Mouse (Mus musculus) midbrain, postnatal 0 days (tissue): Measurements from ENCODE around the gene Stk17b. TPM values are rescaled to one million over a fixed set of nuclear protein-coding genes. Genes with fewer than 3 reads are reported as not detected.

Source experiments
- ATAC-seq: fragments of 200-750 bp; cut with Nextera tagmentation; 2 replicates; pipeline ENCODE4 v1.8.0; 2017; ENCODE audit warnings: moderate number of reproducible peaks, mild to moderate bottlenecking, moderate TSS enrichment, moderate library complexity; ENCODE audit not compliant: low FRiP score
- DNase-seq: peaks from one replicate; pipeline ENCODE4 v3.0.0-alpha.2; 2015; ENCODE audit warnings: low spot score
- H3K27ac ChIP-seq: fragments of 300-500 bp; sonication (generic); 2 replicates; pipeline ENCODE4 v1.5.1; 2014; ENCODE audit warnings: low read depth, mild to moderate bottlenecking, low read length, mixed read lengths
- H3K27me3 ChIP-seq: fragments of 300-500 bp; sonication (generic); 2 replicates; pipeline ENCODE4 v1.6.1; 2014; ENCODE audit warnings: low read length, control low read depth, mixed read lengths; ENCODE audit not compliant: insufficient read depth
- H3K36me3 ChIP-seq: fragments of 300-500 bp; sonication (generic); 2 replicates; pipeline ENCODE4 v1.6.1; 2014; ENCODE audit warnings: low read length, control low read depth, mixed read lengths; ENCODE audit not compliant: insufficient read depth
- H3K4me1 ChIP-seq: fragments of 300-500 bp; sonication (generic); 2 replicates; pipeline ENCODE4 v1.6.1; 2014; ENCODE audit warnings: mild to moderate bottlenecking, control low read depth, antibody characterized with exemption, low read length, mixed read lengths; ENCODE audit not compliant: insufficient read depth
- H3K4me2 ChIP-seq: fragments of 300-500 bp; sonication (generic); 2 replicates; pipeline ENCODE4 v1.6.1; 2014; ENCODE audit warnings: low read depth, mild to moderate bottlenecking, low read length, mixed read lengths; ENCODE audit not compliant: poor library complexity, severe bottlenecking
- H3K4me3 ChIP-seq: fragments of 300-500 bp; sonication (generic); 2 replicates; pipeline ENCODE4 v1.5.1; 2014; ENCODE audit warnings: low read depth, mild to moderate bottlenecking, low read length, moderate library complexity
- H3K9ac ChIP-seq: fragments of 300-500 bp; sonication (generic); replicated peaks from 2 replicates; pipeline ENCODE4 v1.6.1; 2014; ENCODE audit warnings: mild to moderate bottlenecking, low read length, moderate library complexity, mixed read lengths; ENCODE audit not compliant: poor library complexity, severe bottlenecking
- H3K9me3 ChIP-seq: fragments of 300-500 bp; sonication (generic); 2 replicates; pipeline ENCODE4 v1.6.1; 2016; ENCODE audit warnings: low read length, control low read depth
- CTCF ChIP-seq: IDR thresholded peaks from 2 replicates; pipeline ENCODE4 v1.5.1; 2016; ENCODE audit warnings: antibody characterized with exemption, mild to moderate bottlenecking
- WGBS: fragments of 180-500 bp; shearing (Covaris S2); extraction: QIAGEN DNeasy Blood & Tissue Kit; methylation state at CpG from one replicate; pipeline ENCODE4 v1.1.7; 2014; 5-methylcytosine and 5-hydroxymethylcytosine counted together
- polyA plus RNA-seq: library from polyadenylated mRNA; unstranded; fragments of >200 nt; fragmentation: Nextera tagmentation; extraction: Ambion mirVana; gene quantifications from 2 replicates; pipeline ENCODE4 v1.2.1, GENCODE M21; 2015
- total RNA-seq: library from RNA; depleted of rRNA; stranded (reverse); fragments of >200 nt; gene quantifications from 2 replicates; pipeline ENCODE4 v1.2.3, GENCODE M21; 2014

Gene Stk17b
- total and polyA plus RNA-seq, 2 experiments from 2014 or later: 3.2 to 5.3 TPM

GRCm38 (mm10) chr1:53794279-53794678, 9.3 kb upstream of the Stk17b start:
- TF ChIP-seq CTCF: no peak
- H3K27me3 ChIP-seq: no peaks in the 10 kb centered on the region
- no peaks in the 10 kb centered on the region for H3K9me3 ChIP-seq
- no peaks in the 10 kb centered on the region for H3K36me3 ChIP-seq
- H3K4me3 ChIP-seq: no peak overlapping the region
- no peak overlapping the region for H3K9ac ChIP-seq
- no peak overlapping the region for H3K4me2 ChIP-seq
- H3K27ac ChIP-seq: no peak overlapping the region
- DNase-seq (no peak), ATAC-seq (no peak)
- no peaks in the 10 kb centered on the region for H3K4me1 ChIP-seq
- 87% methylated on average over 2 of the region's 2 CpGs for WGBS

DNA sequence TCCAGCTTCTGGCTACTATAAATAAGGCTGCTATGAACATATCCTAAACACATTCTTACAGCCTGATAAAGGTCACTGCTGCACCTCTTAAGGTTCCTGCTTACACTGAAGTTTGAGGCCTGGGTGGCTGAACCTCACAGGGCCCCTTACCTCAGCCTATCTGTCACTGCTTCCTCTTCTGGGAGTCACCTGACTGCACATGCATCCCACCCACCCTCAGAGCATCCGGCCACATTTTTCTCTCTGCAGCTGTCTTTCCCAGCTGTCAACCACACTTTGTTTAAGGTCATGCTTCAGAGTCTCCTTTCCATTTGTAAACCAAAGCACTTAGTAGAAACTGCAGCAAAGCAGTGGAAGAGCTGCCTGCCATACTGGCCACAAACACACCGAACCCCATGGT, 6.3 kb upstream of the Stk17b start:
- WGBS: 81% methylated on average over 2 of the region's 2 CpGs
- no peak for TF ChIP-seq CTCF
- H3K4me1 ChIP-seq: no peaks in the 10 kb centered on the region
- no peak overlapping the region for H3K4me2 ChIP-seq
- DNase-seq: no peak
- H3K9ac ChIP-seq: no peak overlapping the region
- H3K27me3 ChIP-seq: no peaks in the 10 kb centered on the region
- ATAC-seq: no peak
- no peak overlapping the region for H3K27ac ChIP-seq
- no peaks in the 10 kb centered on the region for H3K36me3 ChIP-seq
- no peak overlapping the region for H3K4me3 ChIP-seq
- H3K9me3 ChIP-seq: no peaks in the 10 kb centered on the region

- peak overlapping the region; percentile 87 for H3K4me2 ChIP-seq
- no peaks in the 10 kb centered on the region for H3K9me3 ChIP-seq
- H3K36me3 ChIP-seq: no peaks in the 10 kb centered on the region
- H3K27ac ChIP-seq: no peak overlapping the region
- DNase-seq (peak; percentile 9), ATAC-seq (peak; percentile 29)
- no peak for TF ChIP-seq CTCF
- H3K9ac ChIP-seq: peak overlapping the region; percentile 57; the same call in 1 of the 2 replicates
- H3K27me3 ChIP-seq: no peaks in the 10 kb centered on the region
- 0% methylated on average over 17 of the region's 17 CpGs for WGBS
- H3K4me3 ChIP-seq: peak overlapping the region; percentile 71
- H3K4me1 ChIP-seq: no peaks in the 10 kb centered on the region
Measured at GRCm38 (mm10) chr1:53784291-53784720, 718 bp downstream of the Stk17b start.

- Histone ChIP-seq H3K27me3 (no peaks in the 10 kb centered on the region), H3K4me1 (no peaks in the 10 kb centered on the region), H3K9me3 (no peaks in the 10 kb centered on the region), H3K4me2 (no peak overlapping the region), H3K36me3 (no peaks in the 10 kb centered on the region), H3K9ac (no peak overlapping the region), H3K4me3 (no peak overlapping the region), H3K27ac (no peak overlapping the region)
- DNase-seq (no peak), ATAC-seq (no peak)
- no peak for TF ChIP-seq CTCF
- 100% methylated on average over 1 of the region's 1 CpGs for WGBS
Measured at GRCm38 (mm10) chr1:53782956-53783355, 2.1 kb downstream of the Stk17b start.

GRCm38 (mm10) chr1:53782079-53782478, 2.9 kb downstream of the Stk17b start:
- no peaks in the 10 kb centered on the region for H3K9me3 ChIP-seq
- H3K27ac ChIP-seq: no peak overlapping the region
- H3K4me1 ChIP-seq: no peaks in the 10 kb centered on the region
- ATAC-seq (no peak), DNase-seq (no peak)
- H3K4me2 ChIP-seq: no peak overlapping the region
- WGBS: 95% methylated on average over 3 of the region's 3 CpGs
- H3K9ac ChIP-seq: no peak overlapping the region
- TF ChIP-seq CTCF: no peak
- H3K27me3 ChIP-seq: no peaks in the 10 kb centered on the region
- H3K4me3 ChIP-seq: no peak overlapping the region
- no peaks in the 10 kb centered on the region for H3K36me3 ChIP-seq

- no peaks in the 10 kb centered on the region for H3K9me3 ChIP-seq
- 78% methylated on average over 1 of the region's 1 CpGs for WGBS
- ATAC-seq (no peak), DNase-seq (no peak)
- no peak overlapping the region for H3K27ac ChIP-seq
- no peaks in the 10 kb centered on the region for H3K36me3 ChIP-seq
- H3K4me1 ChIP-seq: no peaks in the 10 kb centered on the region
- H3K4me3 ChIP-seq: no peak overlapping the region
- no peak overlapping the region for H3K9ac ChIP-seq
- H3K4me2 ChIP-seq: no peak overlapping the region
- no peaks in the 10 kb centered on the region for H3K27me3 ChIP-seq
- TF ChIP-seq CTCF: no peak
Measured at GRCm38 (mm10) chr1:53781311-53781710, 3.7 kb downstream of the Stk17b start.
